Comparison of ENCODE assay signal across 8 mouse cellular contexts in the genomic region with DNA sequence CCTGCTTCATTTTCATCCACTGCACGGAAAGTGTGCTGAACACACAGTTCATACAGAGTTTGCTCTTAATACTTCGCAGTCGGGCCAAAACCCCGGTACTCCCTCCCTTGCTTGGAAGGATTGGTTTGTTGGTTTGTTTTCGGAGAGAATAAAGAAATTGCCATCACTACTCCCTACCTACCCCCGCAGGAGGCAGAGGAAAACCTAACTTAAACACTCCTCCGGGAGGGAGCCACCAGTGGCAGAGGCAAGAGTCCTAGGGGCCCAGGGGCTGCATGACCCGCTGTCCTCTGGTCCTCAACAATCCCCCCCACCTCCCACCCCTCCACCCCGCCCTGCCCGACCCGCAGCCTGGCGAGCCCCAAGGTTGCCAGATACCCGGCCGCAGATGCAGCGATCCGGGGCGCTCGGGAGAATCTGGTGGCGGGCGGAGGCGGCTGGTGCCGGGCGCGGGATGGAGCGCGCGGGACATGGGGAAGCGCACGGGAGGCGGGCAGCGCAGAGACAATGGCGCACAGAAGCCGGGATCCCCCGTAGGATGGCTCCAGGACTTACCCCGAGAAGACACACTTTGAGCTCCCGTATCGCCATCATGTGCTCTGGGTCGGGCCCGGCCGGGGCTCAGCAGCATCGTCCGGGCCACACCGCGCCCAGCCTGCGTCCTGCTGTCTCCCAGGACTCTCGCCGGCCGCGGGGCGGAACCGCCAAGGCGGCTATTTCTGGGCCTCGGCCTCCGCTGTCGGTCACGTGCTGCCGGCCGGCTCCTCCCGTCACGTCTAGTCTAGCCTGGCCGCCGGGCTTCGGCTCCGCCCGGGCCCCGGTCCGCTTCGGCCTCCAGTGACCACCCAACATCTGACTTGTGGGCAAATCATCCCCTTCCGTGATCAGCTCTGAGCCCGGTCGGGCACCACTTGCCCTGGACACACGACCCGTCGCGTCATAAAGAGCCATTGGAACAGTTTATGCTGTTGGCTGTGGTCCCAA. TPM values are rescaled to one million over a fixed set of nuclear protein-coding genes. Genes with fewer than 3 reads are reported as not detected.
DNase-seq lines count a peak whose midpoint lies in the region; ATAC-seq and TF ChIP-seq lines count a peak whose summit lies in the region.

Gene Rab31, minus strand, starts transcription at position 802 of the 984 bp plus-strand sequence.

- H3K9ac ChIP-seq in heart, embryonic 11.5 days (ENCODE audit: low read depth, low read length), result peak within 1 kb of the TSS; percentile 84
- peak within 1 kb of the TSS; percentile 71 for H3K9ac ChIP-seq in kidney, embryonic 14.5 days (ENCODE audit: low read depth, low read length)
- H3K9ac ChIP-seq in limb, embryonic 15.5 days, result peak within 1 kb of the TSS; percentile 73
- H3K9ac ChIP-seq in midbrain, embryonic 15.5 days, result peak within 1 kb of the TSS; percentile 74

- H3K4me3 ChIP-seq in C2C12 (ENCODE audit: insufficient read depth, poor library complexity, severe bottlenecking), result peak within 1 kb of the TSS; percentile 68
- H3K4me3 ChIP-seq in bone marrow macrophage, adult 2 months (ENCODE audit: insufficient read depth, low read length), result peak within 1 kb of the TSS; percentile 90
- peak within 1 kb of the TSS; percentile 75 for H3K4me3 ChIP-seq in heart, embryonic 11.5 days (ENCODE audit: low read depth, low read length)
- H3K4me3 ChIP-seq in kidney, embryonic 14.5 days (ENCODE audit: low read length), result peak within 1 kb of the TSS; percentile 58
- peak within 1 kb of the TSS; percentile 63 for H3K4me3 ChIP-seq in limb, embryonic 15.5 days
- H3K4me3 ChIP-seq in midbrain, embryonic 15.5 days, result peak within 1 kb of the TSS; percentile 86

- TF ChIP-seq POLR2A in bone marrow macrophage, adult 2 months (IDR thresholded peaks at IDR 0.05; ENCODE audit: borderline replicate concordance, low read depth, low read length), result peak; percentile 17; the same call in 1 of the 2 replicates

- no peaks in the 10 kb centered on the region for H3K27me3 ChIP-seq in C2C12 (ENCODE audit: control insufficient read depth, insufficient read depth, insufficient read length)
- no peaks in the 10 kb centered on the region for H3K27me3 ChIP-seq in heart, embryonic 11.5 days (ENCODE audit: control insufficient read depth, insufficient read depth, low read length)
- H3K27me3 ChIP-seq in kidney, embryonic 14.5 days (ENCODE audit: control insufficient read depth, insufficient read depth, low read length), result peaks cover 3% of the 10 kb centered on the region; the same call in 1 of the 2 replicates
- H3K27me3 ChIP-seq in limb, embryonic 15.5 days, result no peaks in the 10 kb centered on the region
- 0 out of 2 replicates have a peak, but pooled peaks cover 4% of the 10 kb centered on the region for H3K27me3 ChIP-seq in midbrain, embryonic 15.5 days (replicated peaks)

- peak; percentile 47 to 65 for DNase-seq in spleen, postnatal 10 days (ENCODE audit: low spot score in 2 of 2)

- 0 out of 2 replicates have a peak, but pooled peaks have one; percentile 16 for ATAC-seq in erythroid progenitor cell, adult 5-6 weeks (replicated peaks; ENCODE audit: low FRiP score, poor library complexity, severe bottlenecking)
- peak; percentile 82 for ATAC-seq in heart, embryonic 11.5 days (replicated peaks; ENCODE audit: insufficient number of reproducible peaks, low FRiP score, low TSS enrichment)
- ATAC-seq in kidney, embryonic 14.5 days (ENCODE audit: low FRiP score, low TSS enrichment), result peak; percentile 83
- peak; percentile 71; the same call in 1 of the 2 replicates for ATAC-seq in limb, embryonic 15.5 days (ENCODE audit: insufficient number of reproducible peaks, low FRiP score, low TSS enrichment, low read depth)
- peak; percentile 73 for ATAC-seq in midbrain, embryonic 15.5 days (replicated peaks)

- H3ac ChIP-seq in C2C12 (ENCODE audit: control insufficient read depth, insufficient read length, low read depth), result peak within 1 kb of the TSS; percentile 87

- no peaks in the 10 kb centered on the region for H3K9me3 ChIP-seq in heart, embryonic 11.5 days (replicated peaks; ENCODE audit: control insufficient read depth, low read length)
- no peaks in the 10 kb centered on the region for H3K9me3 ChIP-seq in kidney, embryonic 14.5 days (ENCODE audit: control insufficient read depth, low read length)
- H3K9me3 ChIP-seq in limb, embryonic 15.5 days, result no peaks in the 10 kb centered on the region
- H3K9me3 ChIP-seq in midbrain, embryonic 15.5 days, result no peaks in the 10 kb centered on the region

- under 1% methylated on average over 74 of the region's 75 CpGs for WGBS in heart, embryonic 11.5 days (ENCODE audit: insufficient replicate concordance)
- WGBS in kidney, embryonic 14.5 days, result under 1% methylated on average over 70 of the region's 75 CpGs
- WGBS in limb, embryonic 15.5 days, result under 1% methylated on average over 75 of the region's 75 CpGs
- under 1% methylated on average over 75 of the region's 75 CpGs for WGBS in midbrain, embryonic 15.5 days

- peaks cover 45% of the 10 kb centered on the region for H3K4me1 ChIP-seq in bone marrow macrophage, adult 2 months (ENCODE audit: control insufficient read depth, insufficient read depth, low read length)
- peaks cover 26% of the 10 kb centered on the region for H3K4me1 ChIP-seq in heart, embryonic 11.5 days (ENCODE audit: control insufficient read depth, insufficient read depth, low read length)
- peaks cover 7% of the 10 kb centered on the region; the same call in 1 of the 2 replicates for H3K4me1 ChIP-seq in kidney, embryonic 14.5 days (ENCODE audit: control insufficient read depth, insufficient read depth, low read length)
- peaks cover 39% of the 10 kb centered on the region for H3K4me1 ChIP-seq in limb, embryonic 15.5 days
- peaks cover 50% of the 10 kb centered on the region for H3K4me1 ChIP-seq in midbrain, embryonic 15.5 days

- H3K79me2 ChIP-seq in C2C12 (ENCODE audit: control insufficient read depth, insufficient read depth), result peaks cover 55% of the 10 kb centered on the region

- H3K27ac ChIP-seq in bone marrow macrophage, adult 2 months (ENCODE audit: insufficient read depth, low read depth, low read length), result peak within 1 kb of the TSS; percentile 86
- H3K27ac ChIP-seq in heart, embryonic 11.5 days (ENCODE audit: low read depth, low read length), result peak within 1 kb of the TSS; percentile 35; the same call in 1 of the 2 replicates
- no peak within 1 kb of the TSS for H3K27ac ChIP-seq in kidney, embryonic 14.5 days (ENCODE audit: low read depth, low read length)
- H3K27ac ChIP-seq in limb, embryonic 15.5 days, result peak within 1 kb of the TSS; percentile 69
- peak within 1 kb of the TSS; percentile 80 for H3K27ac ChIP-seq in midbrain, embryonic 15.5 days

- peaks cover 48% of the 10 kb centered on the region for H3K79me3 ChIP-seq in C2C12 (ENCODE audit: low read depth)

- H3K4me2 ChIP-seq in heart, embryonic 11.5 days, result peak within 1 kb of the TSS; percentile 94
- peak within 1 kb of the TSS; percentile 83 for H3K4me2 ChIP-seq in kidney, embryonic 14.5 days (replicated peaks; ENCODE audit: low read depth, low read length)
- H3K4me2 ChIP-seq in limb, embryonic 15.5 days, result peak within 1 kb of the TSS; percentile 83
- H3K4me2 ChIP-seq in midbrain, embryonic 15.5 days, result peak within 1 kb of the TSS; percentile 89

- TF ChIP-seq CTCF in C2C12 (IDR thresholded peaks at IDR 0.05; ENCODE audit: control insufficient read depth, insufficient read depth, insufficient read length), result no peak
- no peak for TF ChIP-seq CTCF in bone marrow macrophage, adult 2 months (IDR thresholded peaks at IDR 0.05; ENCODE audit: low read depth, low read length)

- H3K36me3 ChIP-seq in C2C12 (ENCODE audit: control insufficient read depth, insufficient read depth), result peaks cover 13% of the 10 kb centered on the region
- H3K36me3 ChIP-seq in heart, embryonic 11.5 days (ENCODE audit: control insufficient read depth, insufficient read depth, low read length), result no peaks in the 10 kb centered on the region
- no peaks in the 10 kb centered on the region for H3K36me3 ChIP-seq in kidney, embryonic 14.5 days (ENCODE audit: control insufficient read depth, insufficient read depth, low read length)
- H3K36me3 ChIP-seq in limb, embryonic 15.5 days, result no peaks in the 10 kb centered on the region
- H3K36me3 ChIP-seq in midbrain, embryonic 15.5 days (replicated peaks), result no peaks in the 10 kb centered on the region

TF ChIP-seq in C2C12, 6 proteins besides CTCF, POLR2A, EP300 and RAD21:
- no peak for TF ChIP-seq CEBPB (IDR thresholded peaks at IDR 0.05; ENCODE audit: low read depth)
- TF ChIP-seq MAX (IDR thresholded peaks at IDR 0.05), result peak; percentile 7
- TF ChIP-seq USF1 (IDR thresholded peaks at IDR 0.05; ENCODE audit: low read depth), result peak; percentile 95

RNA-seq across cellular contexts. Expression of gene Rab31, which starts in this region (rescaled TPM):
- 144 TPM for polyA plus RNA-seq in C2C12 (2012; fragmentation: generic; extraction: Trizol)
- 122 and 128 TPM in 2 replicates for polyA plus RNA-seq in bone marrow macrophage, adult 2 months (2012; ENCODE audit: insufficient read depth, insufficient read length, missing spikeins)
- total RNA-seq in erythroid progenitor cell, adult 5-6 weeks (2015; ENCODE audit: low replicate concordance), result 9.4 and 10.5 TPM in 2 replicates
- 7.3 and 11.9 TPM in 2 replicates for total RNA-seq in erythroid progenitor cell, adult 5-6 weeks (2017; ENCODE audit: low replicate concordance)
- polyA plus RNA-seq in heart, embryonic 11.5 days (2014; fragmentation: Nextera tagmentation; extraction: Ambion mirVana), result 32.7 and 33.2 TPM in 2 replicates
- 21.2 and 38.0 TPM in 2 replicates for polyA plus RNA-seq in kidney, embryonic 14.5 days (2014; fragmentation: Nextera tagmentation; extraction: Ambion mirVana)
- polyA plus RNA-seq in limb, embryonic 15.5 days (2015; fragmentation: Nextera tagmentation; extraction: Ambion mirVana), result 53.5 and 54.1 TPM in 2 replicates
- 76.6 and 80.1 TPM in 2 replicates for polyA plus RNA-seq in midbrain, embryonic 15.5 days (2015; fragmentation: Nextera tagmentation; extraction: Ambion mirVana)

Comparison
In these comparisons a context has a peak if more than half of its experiments do, and no peak if none do; other contexts are left out.
1. ATAC-seq: peak in every context shown above with its lines; median percentile 83 in kidney, embryonic 14.5 days; 82 in heart, embryonic 11.5 days; 73 in midbrain, embryonic 15.5 days; 71 in limb, embryonic 15.5 days; 16 in erythroid progenitor cell, adult 5-6 weeks.